Mouse (Mus musculus): ENCODE data around the gene Dmrtc2.

DNA sequence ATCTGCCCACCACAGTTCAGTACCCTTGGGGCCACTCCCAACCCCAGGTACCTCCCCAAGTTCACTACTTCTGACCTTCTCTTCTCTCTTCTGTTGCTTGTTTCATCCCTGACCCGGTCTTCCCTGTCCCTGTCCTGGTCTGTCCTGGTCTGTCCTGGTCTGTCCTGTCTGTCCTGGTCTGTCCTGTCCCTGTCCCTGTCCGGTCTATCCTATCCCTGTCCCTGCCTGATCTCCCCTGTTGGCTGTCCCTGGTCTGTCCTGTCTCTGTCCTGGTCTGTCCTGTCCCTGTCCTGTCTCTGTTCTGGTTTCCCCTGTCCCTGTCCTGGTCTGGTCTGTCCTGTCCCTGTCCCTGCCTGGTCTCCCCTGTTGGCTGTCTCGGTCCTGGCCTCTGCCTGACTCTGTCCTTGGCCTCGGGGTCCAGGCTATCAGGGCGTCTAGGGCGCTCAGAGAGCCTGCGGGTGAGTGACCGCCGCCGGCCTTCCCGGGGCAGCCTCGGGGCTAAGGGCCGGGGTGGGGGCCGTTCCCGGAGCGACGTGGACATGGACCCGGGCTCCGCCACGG is 49.0 kb downstream of the Dmrtc2 start:
- TF ChIP-seq CTCF (IDR thresholded peaks at IDR 0.05; ENCODE audit: low read depth, low read length), result no peak
- no peak for TF ChIP-seq POLR2A (IDR thresholded peaks at IDR 0.05; ENCODE audit: borderline replicate concordance, low read depth, low read length)
